Mouse (Mus musculus) erythroblast, embryonic 14.5 days (primary cell): ENCODE results near the gene Tent2.

Experiments used
- GATA1 ChIP-seq: IDR thresholded peaks from 2 replicates; pipeline ENCODE4 v1.6.1; 2012; ENCODE audit warnings: low read length, inconsistent platforms, mixed read lengths
- TAL1 ChIP-seq: IDR thresholded peaks from 3 replicates; pipeline ENCODE4 v1.6.1; 2012; ENCODE audit warnings: low read length, inconsistent platforms, mixed read lengths

DNA sequence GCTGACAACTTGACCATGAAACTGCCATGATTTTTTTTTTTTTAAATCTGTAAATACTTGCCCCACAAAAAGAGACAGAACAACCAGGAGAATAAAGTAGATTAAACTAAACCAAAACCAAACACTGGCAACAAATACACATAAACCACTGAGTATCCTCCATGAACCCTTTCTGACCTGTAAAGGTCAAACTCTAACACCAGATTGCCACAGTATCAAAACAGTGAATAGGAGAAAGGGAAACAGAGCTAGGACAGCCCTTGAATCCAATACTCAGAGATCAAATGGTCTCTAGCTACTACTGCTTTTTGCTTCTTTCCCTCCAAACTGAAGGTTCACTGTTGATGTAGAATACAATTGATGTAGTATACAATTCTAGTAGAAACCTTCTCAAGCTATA is 14.6 kb downstream of the Tent2 start:
- TF ChIP-seq TAL1 (no peak), GATA1 (no peak)
